Mouse (Mus musculus): Measurements from ENCODE around the gene Pex12. TPM values are rescaled to one million over a fixed set of nuclear protein-coding genes. Genes with fewer than 3 reads are reported as not detected.

Gene Pex12
- 10 to 100 TPM; 12.5 to 14.8 TPM for polyA plus RNA-seq (2017; shearing (Covaris generic))

DNA sequence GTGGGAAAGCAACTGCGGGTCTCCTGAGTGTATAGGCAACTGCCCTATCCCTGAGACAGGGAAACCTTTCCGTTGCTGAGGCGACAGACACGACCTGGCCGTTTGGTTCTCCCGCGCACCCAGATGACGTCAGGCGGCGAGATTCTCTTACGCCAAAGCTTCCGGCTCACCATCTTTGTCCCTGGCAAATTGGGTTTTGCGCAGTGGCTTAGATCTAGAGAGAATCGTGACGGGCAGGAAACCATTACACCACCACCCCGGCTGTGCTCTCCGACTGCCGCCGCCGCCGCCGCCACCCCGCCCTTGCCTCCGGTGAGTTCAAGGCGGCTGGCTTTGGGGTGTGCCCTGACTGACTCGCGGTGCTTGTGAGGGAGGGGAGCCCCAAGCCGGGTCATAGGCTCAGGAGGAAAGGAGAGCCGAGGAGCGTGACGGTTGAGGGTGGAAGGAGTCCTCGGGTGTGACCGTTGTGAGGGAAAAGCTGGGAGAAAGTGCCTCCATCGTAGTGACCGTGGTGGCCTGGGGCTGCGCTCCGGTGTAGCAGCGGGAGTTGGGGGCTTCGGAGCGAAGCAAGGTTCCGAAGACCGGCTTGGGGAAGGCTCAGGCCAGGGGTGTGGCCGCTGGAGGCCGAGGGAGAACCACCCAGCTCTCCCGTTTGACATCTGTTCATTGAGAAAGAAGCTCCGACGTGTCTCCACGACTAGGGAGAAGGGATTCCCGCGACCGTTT is at the start of gene Pex12:
Gene Pex12 (minus strand): TSS at position 61 of the 726 bp plus-strand sequence.

DNA sequence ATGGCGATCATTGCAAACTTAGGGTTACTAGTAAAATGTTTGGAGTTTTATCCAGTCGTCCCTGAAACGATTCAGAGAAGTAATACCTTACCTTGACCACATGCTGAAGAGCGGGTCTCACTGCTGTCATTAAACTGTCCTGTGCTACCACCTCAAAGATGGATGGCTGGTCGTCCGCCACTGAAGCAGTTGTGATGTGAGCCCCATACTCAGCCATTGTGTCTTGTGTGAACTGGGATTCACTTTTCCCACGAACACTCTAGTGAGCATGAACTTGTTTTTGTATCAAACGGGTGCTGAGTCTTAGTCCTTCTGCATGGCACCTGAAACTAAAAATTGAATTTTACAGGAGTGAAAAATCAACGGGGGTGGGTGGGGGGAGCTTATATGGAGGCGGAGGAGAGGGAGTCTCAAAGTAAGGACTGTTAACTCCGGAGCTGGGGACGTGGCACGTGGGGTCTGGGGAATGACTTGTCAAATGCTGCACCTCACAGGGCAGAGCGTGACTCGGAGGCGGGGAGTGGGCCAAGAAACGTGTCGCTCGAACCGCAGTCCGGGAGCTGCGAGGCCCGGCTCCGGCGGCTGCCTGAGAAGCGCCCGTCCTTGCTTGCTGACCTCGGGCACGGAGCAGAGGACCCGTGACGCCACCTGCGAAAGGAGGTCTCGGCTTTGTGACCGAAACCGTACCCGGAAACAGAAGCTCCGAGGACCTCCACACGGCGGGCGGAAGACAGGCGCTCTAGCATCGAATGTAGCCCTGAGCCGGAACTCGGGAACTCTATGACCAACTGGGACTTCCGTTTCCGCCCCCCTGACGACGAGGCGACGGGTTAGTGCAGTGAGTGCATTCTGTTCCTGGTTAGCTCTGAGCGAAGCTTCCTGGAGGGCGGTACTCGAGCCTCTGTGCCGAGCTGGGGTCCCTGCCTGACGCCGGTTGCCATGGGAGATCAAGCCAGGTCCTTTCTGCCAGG is 3.9 kb downstream of the Pex12 start, which contains the start of gene Ap2b1:
Gene Ap2b1 (plus strand): TSS at position 800 of the 971 bp plus-strand sequence.

DNA sequence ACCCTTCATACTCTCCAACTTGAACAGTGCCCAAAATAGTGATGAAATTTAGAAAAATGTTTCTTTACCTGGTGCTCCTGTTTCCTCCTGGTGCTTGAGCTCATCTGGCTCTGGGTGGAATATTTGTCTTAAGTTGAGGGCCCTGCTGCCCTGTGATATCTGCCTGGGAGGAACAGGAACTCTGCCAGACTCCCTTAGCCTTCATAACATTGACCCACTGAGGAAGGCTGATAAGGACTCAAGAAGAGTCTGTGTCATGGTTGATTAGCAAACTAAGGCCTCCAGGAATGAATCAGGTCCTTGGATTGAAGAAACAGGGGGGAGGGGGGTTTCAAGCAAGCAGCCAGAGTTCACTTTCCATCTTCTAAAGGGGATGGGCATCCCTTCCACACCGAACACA is 15.8 kb downstream of the Pex12 start, which contains the start of gene Slfn14:
Gene Slfn14 (minus strand): TSS at position 161 of the 400 bp plus-strand sequence.

Other genes with a start within 250 kb of the Pex12 start
- 100 to 1,000 TPM; 589 to 842 TPM for gene Slfn2, start 237.5 kb downstream of the Pex12 start, polyA plus RNA-seq (2017; shearing (Covaris generic))
- gene Slfn1, start 185.7 kb downstream of the Pex12 start, polyA plus RNA-seq (2017; shearing (Covaris generic)), result 100 to 1,000 TPM; 165 to 319 TPM
- gene Slfn4, start 127.4 kb downstream of the Pex12 start, polyA plus RNA-seq (2017; shearing (Covaris generic)), result under 1 TPM; 0.33 to 0.55 TPM
- 1 to 10 TPM; 3.5 to 6.2 TPM for gene Slfn3, start 111.3 kb downstream of the Pex12 start, polyA plus RNA-seq (2017; shearing (Covaris generic))
- gene Slfn14, start 15.9 kb downstream of the Pex12 start, polyA plus RNA-seq (2017; shearing (Covaris generic)), result under 1 TPM in 1 of 2 experiments, not detected in 1; 0.08 TPM
- gene Ap2b1, start 3.6 kb downstream of the Pex12 start, polyA plus RNA-seq (2017; shearing (Covaris generic)), result 10 to 100 TPM; 41.1 to 56.0 TPM
- not detected for gene Rasl10b, start 106.6 kb upstream of the Pex12 start, polyA plus RNA-seq (2017; shearing (Covaris generic))
- not detected for gene Gas2l2, start 126.9 kb upstream of the Pex12 start, polyA plus RNA-seq (2017; shearing (Covaris generic))
- 1 to 10 TPM; 1.8 to 2.0 TPM for gene 1700020L24Rik, start 135.1 kb upstream of the Pex12 start, polyA plus RNA-seq (2017; shearing (Covaris generic))
- under 1 TPM in 1 of 2 experiments, not detected in 1; 0.61 TPM for gene Mmp28, start 160.5 kb upstream of the Pex12 start, polyA plus RNA-seq (2017; shearing (Covaris generic))
- gene Taf15, start 170.5 kb upstream of the Pex12 start, polyA plus RNA-seq (2017; shearing (Covaris generic)), result 10 to 100 TPM; 14.8 to 14.9 TPM
- gene Heatr9, start 219.6 kb upstream of the Pex12 start, polyA plus RNA-seq (2017; shearing (Covaris generic)), result under 1 TPM; 0.30 to 0.59 TPM
- gene Ccl5, start 227.9 kb upstream of the Pex12 start, polyA plus RNA-seq (2017; shearing (Covaris generic)), result 100 to 1,000 TPM in 1 of 2 experiments, 10 to 100 TPM in 1; 84.4 to 119 TPM

Data from inflammation-experienced regulatory T-cells (primary cell).